Mouse (Mus musculus) brain, embryonic 18.5 days (tissue): ENCODE results near the gene Ybx2.
A peak's percentile ranks its signal among the peaks of the same experiment; 100 is the strongest.

Source experiments
- DNase-seq: peaks from one replicate; pipeline ENCODE4 v3.0.0-alpha.2; 2012; ENCODE audit warnings: low read depth, low spot score

Ybx2 gene

DNA sequence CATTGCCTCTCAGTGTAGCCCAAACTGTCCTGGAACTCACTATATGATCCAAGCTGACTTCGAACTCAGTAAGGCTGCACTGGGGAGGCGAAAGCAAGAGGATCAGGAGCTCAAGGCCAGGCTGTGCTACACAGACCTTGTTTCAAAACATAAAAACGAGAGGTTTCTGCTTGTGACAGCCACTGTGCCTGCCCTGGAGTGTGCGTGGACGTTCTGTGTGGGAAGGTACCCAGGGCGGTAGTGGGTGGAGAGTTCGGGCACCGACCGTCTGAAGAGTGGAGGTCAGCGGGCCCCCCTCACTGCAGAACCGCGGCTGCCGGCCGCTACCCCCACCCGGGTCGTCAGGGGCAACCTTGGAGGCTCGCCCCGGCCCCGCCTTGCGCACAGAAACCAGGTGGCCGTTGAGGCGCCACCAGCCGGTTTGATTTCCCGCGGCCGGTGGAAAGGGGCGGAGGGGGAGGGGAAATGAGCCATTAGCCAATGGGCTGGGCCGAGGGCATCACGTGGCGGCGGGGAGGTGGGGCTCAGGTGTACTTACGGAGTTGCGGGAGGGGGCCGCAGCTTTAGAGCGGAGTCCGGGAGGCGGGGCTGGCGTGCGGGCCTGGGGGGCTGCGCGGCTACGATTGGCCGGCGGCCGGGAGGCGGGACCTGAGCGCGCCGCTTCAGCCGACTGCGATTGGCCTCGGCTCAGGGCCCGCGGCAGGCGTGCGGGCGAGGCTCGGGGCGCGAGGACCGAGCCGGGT is at the start of gene Ybx2:
Gene Ybx2, plus strand, starts transcription at position 660 of the 743 bp plus-strand sequence.
- peak; percentile 85 for DNase-seq

DNA sequence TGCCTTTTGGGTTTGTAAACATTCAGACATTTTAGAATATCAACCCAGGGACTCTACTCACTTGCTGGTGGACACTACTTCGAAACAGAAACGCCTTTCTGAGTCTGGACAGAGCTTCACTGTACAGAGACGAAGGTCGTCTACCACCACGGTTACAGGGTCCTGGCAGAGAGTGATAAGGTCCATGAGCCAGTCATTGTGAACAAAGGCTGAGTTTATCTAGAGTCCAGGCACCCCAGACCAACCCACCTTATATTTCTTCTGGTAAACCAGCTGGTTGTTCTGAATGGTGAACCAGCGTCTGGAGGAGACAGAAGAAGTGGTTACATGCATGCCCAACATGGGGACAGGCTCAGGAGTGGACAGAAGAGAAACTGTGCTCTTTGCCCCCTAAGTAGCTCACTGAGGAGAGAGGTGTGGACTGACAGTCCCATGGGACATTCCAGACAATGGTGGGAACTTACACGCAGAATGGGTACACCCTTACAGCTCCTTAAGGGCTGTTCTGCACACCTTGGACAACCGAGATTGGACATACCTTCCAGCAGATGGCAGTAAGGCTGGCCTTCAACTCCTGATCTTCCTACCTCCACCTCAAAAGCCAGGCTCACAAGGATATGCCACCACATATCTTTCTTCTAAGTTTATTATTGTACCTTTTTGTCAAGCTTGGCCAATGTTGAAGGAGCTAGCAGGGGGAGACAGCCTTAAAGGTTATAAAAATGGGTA is 48.5 kb upstream of the Ybx2 start:
- no peak for DNase-seq

DNA sequence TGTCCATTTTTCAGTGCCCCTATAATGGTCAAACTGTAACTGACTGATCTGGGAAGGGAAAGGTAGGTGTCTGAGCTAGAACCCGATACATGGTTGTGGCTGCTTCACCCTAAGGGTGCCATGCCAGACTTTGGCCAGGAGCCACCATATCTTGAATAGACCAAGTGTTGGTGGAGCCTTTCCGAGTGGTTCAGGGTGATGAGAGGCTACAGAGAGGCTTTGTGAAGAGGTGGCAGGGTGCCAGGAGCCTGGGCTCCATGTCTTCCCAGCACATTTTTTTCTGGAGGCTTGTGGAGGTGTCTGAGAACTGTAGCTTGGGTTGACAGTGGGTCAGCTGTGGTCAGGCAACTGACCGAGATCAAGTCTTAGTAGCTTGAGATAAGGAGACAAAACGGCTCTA is 44.1 kb upstream of the Ybx2 start:
- no peak for DNase-seq

GRCm38 (mm10) chr11:69894671-69895070 is 40.9 kb upstream of the Ybx2 start:
- no peak for DNase-seq

- no peak for DNase-seq
Observed at GRCm38 (mm10) chr11:69895291-69895690, 40.3 kb upstream of the Ybx2 start, which contains the start of gene Acap1. Gene Acap1, minus strand, starts transcription at chr11:69895539.

GRCm38 (mm10) chr11:69899870-69900269 is 35.7 kb upstream of the Ybx2 start:
- DNase-seq, result no peak

- peak; percentile 92 for DNase-seq
Observed at GRCm38 (mm10) chr11:69900471-69901405, 34.9 kb upstream of the Ybx2 start, which contains the start of the genes 2810408A11Rik and Neurl4. Gene 2810408A11Rik, minus strand, starts transcription at chr11:69900987. Gene Neurl4, plus strand, starts transcription at chr11:69901072.

DNA sequence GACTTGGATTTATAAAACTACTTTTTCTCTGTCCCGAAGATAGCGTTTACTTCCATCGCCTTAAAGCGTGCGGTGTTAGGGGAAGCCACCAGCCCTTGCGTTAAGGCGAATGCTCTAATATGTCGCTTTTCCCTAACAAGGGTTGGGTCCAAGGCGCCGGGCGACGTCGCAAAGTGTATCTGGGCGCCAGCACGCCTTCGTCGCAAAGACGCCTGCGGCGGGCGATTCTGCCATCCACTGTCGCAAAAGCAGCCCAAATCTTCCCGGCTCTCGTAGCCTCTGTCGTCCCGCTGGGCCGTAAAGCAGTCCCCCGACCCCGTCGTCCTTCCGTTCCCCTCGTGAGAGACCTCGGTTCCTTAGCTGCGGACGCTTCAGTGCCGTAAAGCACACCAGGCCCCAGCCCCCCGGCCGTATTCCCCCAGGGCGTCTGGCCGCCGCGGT is 34.2 kb upstream of the Ybx2 start:
- peak; percentile 97 for DNase-seq

GRCm38 (mm10) chr11:69901993-69902392 is 33.6 kb upstream of the Ybx2 start:
- no peak for DNase-seq

DNA sequence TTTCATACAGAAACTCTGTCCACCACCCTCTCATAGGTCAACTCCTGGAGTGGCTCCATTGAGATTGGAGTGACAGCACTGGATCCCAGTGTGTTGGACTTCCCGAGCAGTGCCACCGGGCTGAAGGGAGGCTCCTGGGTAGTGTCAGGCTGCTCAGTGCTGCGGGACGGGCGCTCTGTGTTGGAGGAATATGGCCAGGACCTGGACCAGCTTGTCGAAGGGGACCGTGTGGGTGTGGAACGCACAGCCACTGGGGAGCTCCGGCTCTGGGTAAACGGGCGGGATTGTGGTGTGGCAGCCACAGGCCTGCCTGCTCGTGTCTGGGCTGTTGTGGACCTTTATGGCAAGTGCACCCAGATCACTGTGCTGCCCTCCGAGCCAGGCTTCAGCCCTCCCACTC is 32.6 kb upstream of the Ybx2 start:
- DNase-seq, result no peak

DNA sequence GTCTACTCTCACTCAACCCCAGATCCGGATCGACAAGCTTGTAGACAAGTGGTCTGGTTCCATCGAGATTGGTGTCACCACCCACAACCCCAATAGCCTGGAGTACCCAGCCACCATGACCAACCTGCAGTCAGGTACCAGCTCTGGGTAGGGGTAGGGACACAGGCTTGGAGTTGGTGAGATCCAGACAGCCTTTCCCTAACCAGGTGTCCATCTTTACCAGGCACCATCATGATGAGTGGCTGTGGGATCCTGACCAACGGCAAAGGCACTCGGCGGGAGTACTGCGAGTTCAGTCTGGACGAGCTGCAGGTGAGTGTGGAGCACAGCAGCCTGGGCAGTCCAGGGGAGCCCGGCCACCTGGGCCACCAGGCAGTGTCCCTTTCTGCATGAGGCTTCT is 31.3 kb upstream of the Ybx2 start:
- no peak for DNase-seq

DNA sequence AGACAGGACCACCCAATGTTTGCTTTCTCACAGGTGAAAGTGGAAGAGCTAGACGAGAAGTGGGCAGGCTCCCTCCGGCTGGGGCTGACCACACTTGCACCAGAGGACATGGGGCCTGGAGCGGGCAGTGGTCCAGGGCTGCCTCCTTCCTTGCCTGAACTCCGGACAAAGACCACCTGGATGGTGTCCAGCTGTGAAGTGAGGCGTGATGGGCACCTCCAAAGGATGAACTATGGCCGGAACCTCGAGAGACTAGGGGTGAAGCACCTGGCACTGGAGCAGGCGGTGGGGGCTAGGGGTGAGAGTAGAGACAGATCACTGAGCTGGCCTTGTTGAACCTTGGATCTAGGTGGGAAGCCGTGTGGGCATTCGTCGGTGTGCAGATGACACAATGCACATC is 27.0 kb upstream of the Ybx2 start:
- DNase-seq, result no peak

- no peak for DNase-seq
Observed at GRCm38 (mm10) chr11:69909174-69909573, 26.4 kb upstream of the Ybx2 start.

- no peak for DNase-seq
Observed at GRCm38 (mm10) chr11:69910177-69910576, 25.4 kb upstream of the Ybx2 start.

- no peak for DNase-seq
Observed at GRCm38 (mm10) chr11:69910781-69911560, 24.6 kb upstream of the Ybx2 start.

DNA sequence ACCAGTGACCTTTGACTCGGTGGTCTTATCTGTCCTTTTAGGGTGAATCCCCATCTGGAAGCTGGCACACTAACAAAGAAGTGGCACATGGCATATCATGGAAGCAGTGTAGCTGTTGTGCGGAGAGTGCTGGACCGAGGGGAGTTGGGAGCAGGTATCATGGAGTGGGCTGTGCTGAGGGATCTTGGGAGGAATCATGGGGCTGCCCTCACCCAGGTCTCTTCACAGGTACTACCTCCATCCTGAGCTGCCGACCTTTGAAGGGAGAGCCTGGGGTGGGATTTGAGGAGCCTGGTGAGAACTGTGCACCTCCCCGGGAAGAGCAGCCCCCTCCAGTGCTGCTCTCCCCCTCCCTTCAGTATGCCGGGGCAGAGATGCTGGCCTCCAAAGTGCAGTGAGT is 23.9 kb upstream of the Ybx2 start:
- DNase-seq, result no peak

GRCm38 (mm10) chr11:69912716-69913530 is 22.7 kb upstream of the Ybx2 start:
- no peak for DNase-seq

- peak; percentile 93 for DNase-seq
Observed at GRCm38 (mm10) chr11:69913554-69914371, 21.8 kb upstream of the Ybx2 start, which contains the start of gene Gps2. Gene Gps2, plus strand, starts transcription at chr11:69913888.

- no peak for DNase-seq
Observed at GRCm38 (mm10) chr11:69914372-69914764, 21.2 kb upstream of the Ybx2 start.
